Mouse (Mus musculus): ENCODE results near the gene Btbd1.
A peak's percentile ranks its signal among the peaks of the same experiment; 100 is the strongest.
"Not testable (repeated sequence)": the region's sequence is repeated elsewhere in the genome, so short reads cannot be mapped to it uniquely, and the experiment has no call there.

Btbd1 gene

DNA sequence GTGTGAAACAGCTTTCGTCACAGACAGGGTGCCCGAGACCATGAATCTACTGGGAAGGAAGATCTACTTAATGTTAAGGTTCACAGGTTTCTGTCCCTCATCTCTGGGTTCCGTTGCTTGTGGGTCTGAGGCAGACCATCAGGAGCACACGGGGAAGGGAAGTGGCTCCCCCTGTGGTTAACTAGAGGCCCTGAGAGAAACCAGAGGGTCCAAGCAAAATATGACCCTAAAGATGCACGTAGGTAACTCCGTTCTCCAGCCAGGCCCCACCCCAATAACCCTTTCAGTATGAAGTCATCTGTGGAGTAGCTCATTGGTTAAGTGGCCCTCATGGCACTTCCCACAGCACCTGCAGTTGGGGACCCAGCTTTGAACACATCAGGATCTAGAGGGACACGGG lies 20.4 kb upstream of the Btbd1 start:
- no peak for DNase-seq (ENCODE audit: low spot score in 2 of 2)

DNA sequence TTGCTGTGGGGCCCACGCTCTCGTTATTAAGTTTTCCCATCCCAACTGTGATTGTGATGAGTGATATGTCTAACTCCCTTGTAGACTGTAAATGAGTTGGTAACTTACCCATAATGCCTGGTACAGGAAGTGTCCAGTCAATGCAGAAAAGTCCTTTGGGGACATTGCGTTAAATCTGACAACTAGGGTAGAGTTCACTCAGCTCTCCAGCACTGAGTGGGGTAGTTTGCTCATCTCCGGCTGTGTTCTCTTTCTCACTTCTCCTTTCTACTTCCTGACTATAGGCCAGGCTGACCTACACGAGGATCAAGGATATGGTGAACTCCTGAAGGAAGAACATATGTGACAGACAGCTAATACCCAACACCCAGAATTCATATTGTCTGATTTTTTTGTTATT lies 20.0 kb upstream of the Btbd1 start:
- peak in 1 of 2 experiments; percentile 52 for DNase-seq (ENCODE audit: low spot score in 2 of 2)

DNA sequence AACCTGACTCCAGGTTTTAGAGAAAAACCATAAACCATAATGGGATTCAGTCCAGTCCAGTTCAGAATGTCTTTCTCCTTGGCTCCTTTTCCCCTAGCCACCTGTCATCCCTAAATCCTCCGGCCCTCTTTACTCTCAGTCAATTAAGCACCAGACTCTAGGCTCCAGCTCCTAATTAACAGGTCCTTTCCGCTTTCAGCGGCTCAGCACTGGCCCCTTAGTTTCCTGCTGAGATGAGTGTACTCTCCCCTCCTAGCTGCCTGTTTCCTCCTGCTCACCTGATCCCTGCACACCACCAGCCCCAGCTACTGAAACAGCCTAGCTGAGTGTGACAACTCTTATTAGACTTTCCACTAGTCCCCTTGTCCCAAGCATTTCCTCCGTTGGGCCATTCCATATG lies 18.5 kb upstream of the Btbd1 start:
- no peak for DNase-seq (ENCODE audit: low spot score in 2 of 2)

DNA sequence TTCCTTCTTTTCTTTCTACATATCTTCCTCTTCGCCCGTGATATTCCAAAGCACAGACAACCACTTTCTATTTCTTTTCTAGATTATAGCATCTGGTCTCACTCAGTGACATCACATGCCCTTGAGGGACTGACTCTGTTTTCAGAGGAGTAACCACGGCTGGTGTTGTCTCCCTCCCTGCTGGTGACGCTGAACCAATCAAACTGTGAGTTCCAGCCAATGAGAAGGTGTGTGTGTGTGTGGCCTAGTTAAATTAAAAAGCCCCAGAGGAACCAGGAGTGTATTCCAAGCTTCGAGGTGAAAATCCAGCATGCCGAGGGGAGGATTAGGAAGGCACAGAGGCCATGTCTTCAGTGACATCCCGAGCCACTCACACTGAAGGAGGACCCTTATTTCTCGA lies 17.8 kb upstream of the Btbd1 start:
- no peak for DNase-seq (ENCODE audit: low spot score in 2 of 2)

DNA sequence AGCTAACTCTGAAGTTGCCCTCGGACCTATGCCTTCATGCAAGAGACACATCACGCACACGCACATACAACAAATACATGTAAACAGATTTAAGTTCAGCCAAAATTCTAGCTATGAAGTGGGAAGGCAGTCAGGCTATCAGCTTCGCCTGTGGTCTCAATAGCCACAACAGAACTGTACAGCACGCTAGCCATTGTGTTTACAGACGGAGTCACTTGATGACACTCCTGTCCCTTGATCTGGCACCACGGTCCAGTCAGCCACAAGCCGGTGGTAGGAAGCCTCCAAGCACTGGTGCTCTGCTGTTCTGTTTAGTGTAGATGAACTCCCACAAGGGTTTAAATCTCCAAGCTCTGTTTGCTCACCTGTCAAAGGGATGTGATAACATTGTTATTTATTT lies 16.8 kb upstream of the Btbd1 start:
- DNase-seq (ENCODE audit: low spot score in 2 of 2): no peak

DNA sequence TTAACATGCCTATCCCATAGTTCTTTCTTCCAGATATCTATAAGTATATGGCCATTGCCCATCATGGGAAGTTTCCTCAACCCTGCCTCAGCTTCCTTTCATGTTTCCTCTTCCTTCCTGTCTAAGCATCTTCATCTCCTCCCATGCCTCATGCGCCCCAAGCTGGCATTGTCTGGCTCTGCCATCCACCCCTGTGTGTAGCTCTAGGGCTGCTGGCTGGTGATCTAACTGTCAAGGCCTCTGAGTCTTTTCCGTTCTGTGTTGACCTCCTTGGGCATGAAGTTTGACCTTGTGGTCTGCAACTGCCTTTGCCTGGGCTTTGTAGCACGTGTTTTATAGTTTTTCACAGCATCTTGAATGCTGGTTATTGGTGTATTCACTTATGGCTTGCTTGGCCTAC lies 16.1 kb upstream of the Btbd1 start:
- no peak for DNase-seq (ENCODE audit: low spot score in 2 of 2)

DNA sequence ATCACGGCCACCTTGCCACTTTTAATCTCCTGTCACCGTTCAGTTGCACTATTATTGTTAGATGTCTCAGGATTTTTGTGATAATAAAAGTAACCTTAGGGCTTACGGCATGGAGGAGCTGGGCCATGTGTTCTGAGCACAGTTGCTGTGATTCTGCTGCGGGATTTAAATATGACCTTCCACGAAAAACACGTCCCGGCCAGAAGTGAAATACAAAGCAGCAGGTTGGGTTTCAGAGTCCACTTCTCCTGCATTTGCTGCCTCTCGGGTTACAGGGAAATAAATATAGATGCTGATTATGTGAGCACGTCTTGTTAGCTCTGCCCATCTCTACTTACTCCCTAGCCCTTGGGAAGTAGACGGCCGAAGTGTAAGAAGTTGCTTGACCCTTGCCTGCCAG lies 15.6 kb upstream of the Btbd1 start:
- no peak for DNase-seq (ENCODE audit: low spot score in 2 of 2)

DNA sequence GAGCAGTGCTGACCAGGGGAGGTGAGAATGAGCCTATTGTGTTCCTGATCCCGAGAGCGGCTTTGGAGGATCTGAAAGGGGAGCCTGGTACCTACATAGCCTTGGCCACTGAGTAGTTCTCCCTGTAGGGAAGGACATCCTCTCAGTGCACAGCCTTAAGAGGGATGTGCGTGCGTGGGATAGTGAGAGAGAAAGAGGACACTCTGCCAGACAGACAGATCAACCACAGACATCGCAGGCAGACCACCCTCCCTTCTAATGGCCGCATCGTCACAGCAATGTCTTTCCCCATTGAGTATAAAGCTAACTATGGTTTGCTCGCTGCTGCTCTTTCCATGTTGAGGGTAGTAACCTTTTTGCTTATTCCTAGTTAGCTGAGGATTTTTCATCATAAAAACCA lies 14.7 kb upstream of the Btbd1 start:
- no peak for DNase-seq (ENCODE audit: low spot score in 2 of 2)

DNA sequence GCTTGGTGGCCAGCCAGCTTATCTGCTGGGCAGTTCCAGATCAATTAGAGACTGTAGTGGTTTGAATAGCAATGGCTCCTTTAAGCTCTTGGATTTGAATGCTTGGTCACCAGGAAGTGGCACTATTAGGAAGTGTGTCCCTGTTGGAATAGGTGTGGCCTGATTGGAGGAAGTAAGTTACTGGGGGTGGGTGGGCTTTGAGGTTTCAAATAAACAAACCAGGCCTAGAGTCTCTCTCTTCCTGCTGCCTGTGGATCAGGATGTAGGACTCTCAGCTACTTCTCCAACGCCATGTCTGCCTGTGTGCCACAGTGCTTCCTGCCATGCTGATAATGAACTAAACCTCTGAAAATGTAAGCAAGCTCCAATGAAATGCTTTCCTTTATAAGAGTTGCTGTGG lies 13.8 kb upstream of the Btbd1 start:
- no peak for DNase-seq (ENCODE audit: low spot score in 2 of 2)

DNA sequence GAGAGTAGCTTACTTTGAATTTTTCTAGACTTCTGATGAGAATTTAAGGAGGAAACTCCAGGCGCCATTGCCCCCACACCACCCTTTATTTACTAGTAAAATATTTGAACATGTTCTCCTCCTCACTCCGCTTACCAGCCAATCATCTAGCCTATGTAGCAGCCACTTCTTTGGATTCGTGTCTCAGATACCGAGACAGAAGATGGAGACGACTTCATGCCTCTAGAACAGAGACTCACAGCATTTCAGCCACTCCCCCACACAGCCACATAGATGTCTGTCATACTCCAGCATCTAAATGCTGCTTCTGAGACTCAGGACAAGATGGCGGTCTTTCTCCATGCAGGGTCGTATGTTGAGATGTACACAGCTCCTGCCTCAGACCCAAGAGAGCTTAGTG lies 12.9 kb upstream of the Btbd1 start:
- no peak for DNase-seq (ENCODE audit: low spot score in 2 of 2)

DNA sequence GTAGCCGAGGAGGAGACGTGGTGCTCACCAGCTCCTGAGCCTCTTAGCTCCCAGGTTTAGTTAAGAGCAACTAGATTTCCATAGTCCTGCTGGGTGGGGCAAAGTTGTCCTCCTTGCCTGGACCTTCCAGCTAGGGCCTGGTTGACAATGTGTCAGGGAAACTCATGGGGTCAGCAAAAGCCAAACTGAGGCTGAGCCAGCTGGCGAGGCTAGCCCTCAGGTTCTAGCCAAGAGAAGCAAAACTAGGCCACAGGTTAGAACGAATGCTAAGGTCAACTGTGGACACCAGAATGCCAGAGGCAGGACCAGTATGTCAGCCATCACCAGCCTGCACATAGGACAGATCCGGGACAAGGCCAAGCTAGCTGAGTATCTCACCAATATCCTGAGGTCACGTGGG lies 12.2 kb upstream of the Btbd1 start:
- peak; percentile 61 to 62 for DNase-seq (ENCODE audit: low spot score in 2 of 2)

DNA sequence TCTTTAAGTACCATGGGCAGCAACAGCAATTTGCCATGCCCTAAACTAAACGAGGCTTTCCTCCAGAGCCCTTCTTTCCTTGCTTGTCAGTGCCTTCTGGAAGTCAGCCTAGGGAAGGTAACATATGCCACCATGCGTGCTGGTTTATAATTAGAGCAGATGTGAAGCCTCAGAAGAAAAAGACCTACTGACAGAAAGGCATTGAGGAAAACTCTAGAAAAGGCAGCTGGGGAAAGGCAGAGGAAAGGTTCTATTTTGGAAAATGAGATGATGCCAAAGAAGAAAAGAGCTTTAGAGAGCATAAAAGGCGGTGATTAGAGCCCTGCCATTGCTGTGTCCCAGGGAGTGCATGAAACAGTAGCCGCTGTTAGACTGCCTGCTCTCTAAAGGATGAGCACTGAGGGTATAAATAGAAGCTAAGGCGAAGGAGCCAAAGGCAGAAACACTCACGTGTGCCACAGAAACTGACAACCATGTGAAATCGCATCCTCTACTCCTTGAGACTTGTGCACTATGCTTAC lies 11.5 kb upstream of the Btbd1 start:
- DNase-seq (ENCODE audit: low spot score in 2 of 2): no peak

DNA sequence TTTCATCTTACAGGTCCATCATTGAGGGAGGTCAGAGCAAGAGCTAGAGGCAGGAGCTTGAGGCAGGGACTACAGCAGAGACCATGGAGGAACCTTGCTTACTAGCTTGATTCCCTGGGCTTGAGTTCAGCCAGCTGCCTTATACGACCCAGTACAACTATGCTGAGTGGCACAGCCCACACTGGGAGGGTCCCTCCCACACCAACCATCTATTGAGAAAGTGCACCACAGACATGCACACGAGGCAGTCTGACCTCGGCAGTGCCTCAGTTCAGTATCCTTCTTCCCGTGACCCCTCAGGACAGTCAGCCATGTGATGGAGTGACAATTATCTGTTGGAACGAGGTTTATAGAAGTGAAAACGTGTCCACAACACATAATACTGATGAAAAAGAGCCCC lies 10.5 kb upstream of the Btbd1 start:
- no peak for DNase-seq (ENCODE audit: low spot score in 2 of 2)

DNA sequence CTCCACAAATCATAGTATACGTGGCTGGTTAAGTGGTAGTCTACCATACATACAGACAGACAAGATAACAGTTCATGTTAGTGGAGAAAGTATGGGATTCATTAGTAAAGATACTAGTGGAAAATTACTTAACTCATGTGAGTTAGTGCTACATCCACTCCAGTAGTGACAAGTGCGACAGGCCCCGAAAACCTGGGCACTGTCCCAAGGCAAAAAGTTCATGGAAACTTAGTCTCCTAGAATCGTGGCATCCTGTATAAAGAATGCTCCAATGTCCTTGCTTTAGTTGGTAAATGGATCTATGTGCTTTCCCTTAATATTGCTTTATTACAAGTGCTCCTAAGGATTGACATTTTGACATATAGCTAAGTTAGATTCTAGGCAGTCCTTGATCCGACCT lies 8.5 kb upstream of the Btbd1 start:
- not testable (repeated sequence) for DNase-seq (ENCODE audit: low spot score in 2 of 2)

DNA sequence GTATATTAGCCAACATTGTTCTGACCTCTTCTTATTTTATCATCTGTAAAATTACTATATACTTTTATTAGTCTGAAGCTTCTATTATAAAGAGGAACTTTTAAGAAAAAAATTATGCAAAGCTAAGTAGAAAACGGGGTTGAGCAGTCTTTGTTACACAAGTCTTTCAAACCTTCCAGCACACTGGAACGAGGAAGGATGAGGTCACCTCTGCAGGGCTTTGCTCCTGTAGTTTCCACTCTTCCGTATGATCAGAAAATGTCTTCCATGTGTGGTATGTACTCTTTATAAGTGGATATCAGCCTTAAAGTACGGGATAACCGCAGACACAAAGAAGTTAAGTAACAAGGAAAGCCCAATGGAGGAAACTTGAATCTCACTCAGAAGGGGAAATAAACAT lies 6.2 kb upstream of the Btbd1 start:
- no peak for DNase-seq (ENCODE audit: low spot score in 2 of 2)

DNA sequence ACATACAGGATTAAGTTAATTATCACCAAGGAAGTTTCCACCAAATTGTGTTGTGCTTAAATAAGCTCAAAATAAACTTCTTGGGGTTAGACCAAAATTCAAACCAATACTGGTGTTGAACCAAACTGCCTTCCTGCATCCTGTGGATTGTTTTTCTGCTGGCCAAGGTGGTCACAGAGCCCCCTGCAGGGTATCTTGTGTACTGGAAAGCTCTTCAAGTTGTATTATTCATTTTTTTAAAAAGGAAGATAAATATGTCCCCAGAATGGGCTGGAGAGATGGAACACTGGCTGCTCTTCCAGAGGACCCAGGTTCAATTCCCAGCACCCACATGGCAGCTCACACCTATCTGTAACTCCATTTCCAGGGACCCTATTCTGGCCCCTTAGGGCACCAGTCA lies 5.6 kb upstream of the Btbd1 start:
- no peak for DNase-seq (ENCODE audit: low spot score in 2 of 2)

DNA sequence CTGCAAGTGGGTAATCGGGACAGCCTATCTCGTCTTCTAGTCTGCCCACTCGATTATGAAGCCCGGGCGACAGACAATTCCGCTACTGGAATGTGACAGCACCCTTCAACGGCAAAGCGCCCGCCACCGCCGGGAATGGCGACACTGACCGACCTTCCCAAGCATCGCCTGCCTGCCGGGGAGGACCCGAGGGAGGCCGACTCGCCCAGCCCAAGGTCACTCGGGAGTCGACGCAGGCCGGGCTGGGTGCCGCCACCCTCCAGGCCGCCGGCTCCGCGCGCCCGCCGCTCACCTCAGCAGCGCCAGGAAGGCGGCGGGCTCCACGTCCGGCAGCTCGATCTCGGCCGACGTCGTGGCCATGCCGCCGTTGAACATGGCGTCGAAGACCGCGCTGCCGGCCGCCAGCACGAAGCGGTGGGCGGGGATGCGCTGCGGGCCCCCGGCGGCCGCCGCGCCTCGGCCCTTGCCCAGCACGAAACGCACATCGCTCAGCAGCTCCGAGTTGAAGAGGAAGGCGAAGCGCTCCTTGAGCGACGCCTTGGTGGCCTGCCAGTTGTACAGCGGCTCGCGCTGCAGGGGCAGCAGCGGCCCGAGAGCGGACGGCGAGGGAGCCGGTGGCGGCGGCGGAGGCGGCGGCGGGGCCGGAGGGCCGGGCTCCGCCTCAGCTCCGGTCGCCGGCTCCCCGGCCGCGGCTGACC lies 401 bp downstream of the Btbd1 start:
- peak; percentile 46 to 54 for DNase-seq (ENCODE audit: low spot score in 2 of 2)

DNA sequence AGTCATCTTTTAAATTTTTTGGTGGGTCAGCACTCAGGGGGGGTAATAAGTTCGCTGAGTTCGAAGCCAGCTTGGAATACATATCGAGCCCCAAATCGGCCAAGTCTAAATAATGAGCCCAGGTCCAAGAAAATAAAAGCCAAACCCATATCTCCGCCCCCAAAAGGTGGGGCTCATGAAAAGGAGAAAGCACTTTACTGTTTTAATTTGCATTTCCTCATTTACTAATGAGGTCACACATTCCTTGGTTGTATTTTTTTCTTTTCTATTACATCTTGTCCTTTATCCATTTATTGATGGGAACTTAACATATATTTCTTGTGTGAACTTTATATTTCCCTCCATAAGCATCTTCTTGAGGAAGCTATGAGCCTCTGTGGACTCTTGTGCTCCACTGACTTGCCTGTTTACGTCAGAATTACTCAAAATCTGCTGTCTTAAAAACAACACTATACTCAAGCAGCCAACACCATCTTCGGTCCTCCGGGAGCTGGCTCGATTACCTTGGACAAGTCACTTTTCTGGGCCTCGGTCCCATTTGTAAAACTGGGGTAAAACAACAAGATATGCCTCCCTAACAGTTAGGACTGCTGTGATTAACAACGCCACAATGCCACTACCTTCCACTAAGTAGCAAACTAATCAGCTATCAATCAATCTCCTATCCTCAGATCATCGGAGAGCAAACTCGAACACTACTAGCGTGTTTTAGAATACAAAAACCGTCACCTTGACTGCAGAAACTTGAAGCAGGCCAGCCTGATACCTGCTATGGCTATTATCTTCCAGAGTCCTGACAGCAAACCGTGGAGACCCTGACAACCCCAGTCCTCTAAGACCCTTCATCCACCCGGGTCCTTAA lies 1.2 kb downstream of the Btbd1 start:
- peak in 1 of 2 experiments; percentile 20 for DNase-seq (ENCODE audit: low spot score in 2 of 2)

DNA sequence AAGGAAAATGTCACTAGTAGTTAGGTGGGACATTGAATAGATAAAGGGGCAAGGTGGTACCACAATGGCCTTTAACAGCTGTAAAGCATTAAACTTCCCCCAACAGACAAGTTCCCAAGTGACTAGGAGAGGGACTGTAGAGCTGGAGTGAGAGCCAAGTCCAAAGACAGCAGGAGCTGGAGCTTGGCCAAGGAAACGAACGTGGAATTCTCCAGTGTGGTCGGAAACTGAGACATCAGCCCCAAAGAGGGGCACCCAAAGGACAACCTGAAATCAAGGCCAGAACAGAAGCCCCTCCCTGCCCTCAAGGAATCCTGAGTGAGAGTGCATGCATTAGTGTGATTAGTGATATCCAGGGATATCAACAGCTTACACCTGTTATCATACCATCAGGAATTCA lies 3.9 kb downstream of the Btbd1 start:
- peak in 1 of 2 experiments; percentile 11 for DNase-seq (ENCODE audit: low spot score in 2 of 2)

DNA sequence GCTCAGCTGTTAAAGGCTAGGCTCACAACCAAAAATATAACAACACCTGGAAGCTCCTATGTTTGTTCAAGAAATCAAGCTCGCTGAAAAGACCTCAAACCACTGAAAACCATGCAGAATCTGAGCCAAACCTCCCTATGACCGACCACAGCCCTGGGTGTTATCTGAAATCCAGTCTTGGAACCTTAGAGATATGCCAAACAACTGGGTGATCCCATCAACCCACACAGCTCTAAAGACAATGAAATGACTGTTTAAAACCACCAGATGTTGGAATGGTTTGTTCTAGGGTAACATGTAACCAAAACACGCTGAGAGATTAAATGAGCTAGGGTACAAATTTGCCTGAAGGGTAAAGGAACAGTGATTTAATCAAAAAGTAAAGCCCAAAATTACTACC lies 4.3 kb downstream of the Btbd1 start:
- no peak for DNase-seq (ENCODE audit: low spot score in 2 of 2)

DNA sequence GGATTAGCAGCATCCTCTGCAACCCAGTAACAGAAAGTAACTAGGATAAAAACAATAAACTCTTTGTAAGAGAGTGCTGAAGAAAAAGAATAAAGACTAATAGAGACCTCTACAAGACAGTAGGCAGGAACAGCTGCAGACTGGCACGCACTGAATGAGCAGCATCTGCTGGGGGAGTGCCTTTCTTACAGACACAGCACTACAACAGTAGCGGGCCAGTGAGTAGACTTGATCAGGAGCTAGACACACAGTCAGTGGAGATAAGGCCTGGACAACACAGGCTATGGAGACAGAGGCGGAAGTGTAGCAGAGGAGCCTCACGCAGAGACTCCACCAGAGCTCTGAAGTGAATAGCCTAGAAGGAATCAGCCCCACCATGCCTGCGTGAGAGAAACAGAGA lies 23.2 kb downstream of the Btbd1 start:
- DNase-seq (ENCODE audit: low spot score in 2 of 2): no peak

DNA sequence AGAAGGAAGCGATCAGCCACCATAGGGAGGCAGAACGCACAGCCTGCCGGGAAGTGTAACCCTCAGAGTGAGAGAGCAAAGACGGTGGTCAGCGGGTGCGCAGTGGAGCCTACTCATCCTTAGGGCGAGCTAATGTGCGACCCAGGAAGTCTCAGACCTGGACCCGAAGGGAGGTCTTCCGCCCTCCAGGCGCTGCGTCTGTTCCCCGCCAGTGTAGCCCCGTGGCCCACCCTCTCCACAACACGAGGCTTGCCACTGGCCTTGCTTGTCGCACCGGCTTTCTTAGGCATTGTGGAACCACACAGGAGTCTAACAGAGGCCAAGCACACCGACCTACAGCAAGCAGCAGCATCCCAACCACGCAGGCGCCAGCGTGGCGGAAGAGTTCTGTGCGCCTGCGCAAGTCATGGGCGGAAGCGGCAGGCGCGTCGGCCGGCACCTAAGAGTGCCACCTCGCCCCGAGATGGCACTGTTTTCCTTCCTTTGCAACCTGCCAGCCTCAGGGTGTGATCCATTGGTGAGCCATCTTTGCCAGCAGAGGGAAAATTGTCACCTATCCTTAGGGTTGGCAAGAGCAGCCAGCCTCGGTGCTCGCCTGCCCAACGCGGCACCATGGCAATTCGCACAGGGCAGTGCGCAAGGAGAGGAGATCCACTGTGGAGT lies 40.0 kb downstream of the Btbd1 start, which contains the start of gene 3110040N11Rik:
3110040N11Rik (minus strand) TSS at position 384 of the 663 bp plus-strand sequence.
- DNase-seq (ENCODE audit: low spot score in 2 of 2): peak; percentile 78 to 79
